Mouse (Mus musculus) CD4-positive naive resting alpha-beta T cell, adult 76 days (primary cell): ENCODE data around the gene Fhad1. TPM values are rescaled to one million over a fixed set of nuclear protein-coding genes. Genes with fewer than 3 reads are reported as not detected.

Source experiments
- total RNA-seq: library from RNA; stranded (reverse); gene quantifications from one replicate; pipeline ENCODE4 v1.2.4, GENCODE M21; 2023

Fhad1 gene
- total RNA-seq, result 0.12 TPM

DNA sequence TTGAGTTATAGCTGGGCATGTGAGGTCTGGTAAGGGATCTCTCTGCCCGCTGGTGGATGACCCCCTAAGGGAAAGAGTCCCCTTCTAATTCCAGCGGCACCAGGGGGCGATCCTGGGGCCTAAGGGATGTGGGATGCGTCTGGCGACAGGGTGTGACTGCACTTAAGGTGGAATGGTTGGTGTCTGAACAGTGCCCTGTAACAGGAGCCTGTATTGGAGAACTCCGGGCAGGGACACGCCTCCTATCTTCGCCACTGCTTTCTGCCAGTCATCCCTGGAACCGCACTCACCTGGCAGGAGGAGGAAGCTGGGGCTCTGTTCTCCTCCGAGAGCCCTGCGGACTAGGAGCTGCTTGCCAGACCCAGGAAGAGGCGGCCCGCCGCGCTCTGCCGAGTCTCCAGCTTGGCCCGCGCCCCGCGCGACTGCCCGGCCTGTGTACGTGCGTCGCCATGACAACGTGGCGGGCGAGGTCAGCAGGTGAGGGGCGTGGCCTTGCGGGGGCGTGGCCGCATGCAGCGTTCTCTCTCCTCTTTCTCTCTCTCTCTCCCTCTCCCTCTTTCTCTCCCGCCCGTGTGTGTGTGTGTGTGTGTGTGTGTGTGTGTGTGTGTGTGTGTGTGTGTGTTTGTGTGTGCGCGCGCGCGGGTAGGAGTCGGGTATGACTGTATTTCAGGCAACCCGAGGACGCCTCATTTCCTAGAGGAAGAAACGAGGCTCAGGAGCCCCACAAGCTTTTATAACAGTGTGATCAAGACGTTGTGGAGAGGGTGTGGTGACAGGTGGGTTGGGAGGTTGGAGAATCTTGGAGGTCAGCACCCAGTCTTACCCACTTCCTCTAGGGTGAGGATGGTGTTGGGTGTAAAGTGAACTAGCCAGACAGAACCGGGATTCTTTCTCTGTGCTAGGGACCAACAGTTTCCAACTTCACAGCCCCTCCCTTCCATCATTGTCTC is at the start of gene Fhad1:
Gene Fhad1 (minus strand): TSS at position 424 of the 950 bp plus-strand sequence.

DNA sequence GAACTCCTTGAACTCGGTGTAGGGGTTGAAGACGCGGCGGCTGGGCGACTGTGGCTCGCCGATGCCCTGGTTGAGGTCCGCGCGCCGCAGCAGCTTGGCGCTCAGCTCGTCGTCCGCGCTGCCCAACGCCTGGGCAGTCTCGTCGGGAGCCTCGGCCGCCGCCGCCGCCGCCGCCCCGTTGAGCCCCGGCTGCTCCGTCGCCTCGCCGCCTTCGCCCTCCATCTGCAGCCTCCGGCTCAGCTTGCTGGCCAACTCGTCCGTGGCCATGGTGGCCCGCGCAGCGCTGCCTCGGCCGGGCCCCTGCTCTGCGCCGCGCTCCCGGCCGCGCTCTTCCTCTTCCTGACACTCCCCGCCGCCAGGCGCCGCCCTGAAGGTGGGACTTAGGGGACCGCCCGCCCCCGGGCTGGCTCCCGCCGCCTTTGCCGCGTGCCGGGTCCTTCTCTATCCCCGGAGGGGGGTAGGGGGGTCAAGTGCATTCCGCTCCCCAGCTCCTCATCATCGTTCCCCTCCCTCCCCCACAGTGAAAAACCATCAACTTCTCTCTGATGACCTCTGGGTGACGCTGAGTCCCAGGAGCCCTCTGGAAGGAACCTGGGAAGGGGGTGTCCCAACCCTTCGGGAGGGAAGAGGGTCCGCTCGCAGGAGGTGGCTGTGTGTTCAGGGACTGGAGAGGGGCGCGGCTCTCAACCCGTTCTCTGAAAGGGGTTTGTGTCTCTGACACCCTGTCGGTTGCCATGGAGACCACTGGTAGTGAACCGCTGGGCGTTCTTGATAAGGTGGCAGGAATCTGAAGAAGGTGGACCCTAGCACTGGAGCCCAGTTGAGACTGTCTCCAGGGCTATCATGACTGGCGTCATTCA is 140.1 kb downstream of the Fhad1 start, which contains the start of gene Efhd2:
Gene Efhd2 (minus strand): TSS at position 320 of the 860 bp plus-strand sequence.

DNA sequence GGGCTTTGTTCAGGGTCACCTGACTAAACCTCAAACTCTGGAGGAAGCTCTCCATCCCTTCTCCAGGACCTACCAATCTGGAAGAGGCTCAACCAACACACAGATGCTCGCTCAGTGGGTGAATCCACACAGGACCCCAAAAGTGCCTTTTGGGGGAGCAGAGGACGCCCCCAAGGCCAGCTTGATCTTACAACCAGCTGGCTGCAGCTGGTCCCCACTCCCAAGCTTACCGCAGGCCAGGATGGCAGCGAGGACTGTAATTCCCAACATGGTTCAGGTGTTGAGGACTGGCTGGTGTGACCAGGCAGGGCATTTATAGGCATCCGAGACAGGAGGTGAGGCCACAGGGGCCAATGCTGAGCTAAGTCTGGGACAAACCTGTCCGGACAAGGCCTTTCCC is 168.9 kb downstream of the Fhad1 start, which contains the start of gene Ctrc:
Gene Ctrc (minus strand): TSS at position 361 of the 400 bp plus-strand sequence.

Other genes with a start within 250 kb of the Fhad1 start
- gene Dnajc16, start 224.2 kb downstream of the Fhad1 start, total RNA-seq, result 8.6 TPM
- gene Casp9, start 221.5 kb downstream of the Fhad1 start, total RNA-seq, result 8.2 TPM
- gene Cela2a, start 188.9 kb downstream of the Fhad1 start, total RNA-seq, result 1.5 TPM
- gene Ctrc, start 168.7 kb downstream of the Fhad1 start, total RNA-seq, result not detected
- gene Efhd2, start 140.2 kb downstream of the Fhad1 start, total RNA-seq, result 36.0 TPM
- 0.79 TPM for gene Tmem51, start 69.2 kb upstream of the Fhad1 start, total RNA-seq
- not detected for gene Kazn, start 224.3 kb upstream of the Fhad1 start, total RNA-seq